ENCODE assay signal across 22 mouse cellular contexts in the genomic region with DNA sequence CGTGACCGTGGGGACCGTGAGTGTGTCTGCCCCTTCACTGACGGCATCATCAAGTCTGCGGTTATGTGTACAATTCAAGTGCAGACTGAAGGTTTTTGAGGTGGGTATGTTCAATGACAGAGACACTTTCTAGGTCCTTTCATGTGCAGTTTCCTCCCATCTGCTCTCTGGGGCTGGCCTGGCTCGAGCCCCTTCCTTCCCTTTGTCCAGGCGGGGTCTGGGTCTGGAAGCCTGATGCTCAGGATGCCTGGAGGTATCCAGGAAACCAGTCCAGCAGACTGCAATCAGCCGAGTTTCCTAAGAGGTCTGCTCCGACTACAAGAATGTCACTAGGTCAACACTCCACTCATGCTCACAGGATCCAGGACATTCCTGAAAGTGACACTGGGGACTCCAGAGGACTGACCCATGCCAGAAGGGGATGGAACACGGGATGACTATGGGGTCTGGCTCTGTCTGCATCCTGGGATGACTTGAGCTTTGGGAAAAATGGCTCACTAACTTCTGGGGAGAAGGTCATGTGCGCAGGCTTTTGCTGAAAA. TPM values are rescaled to one million over a fixed set of nuclear protein-coding genes. Genes with fewer than 3 reads are reported as not detected.
DNase-seq lines count a peak whose midpoint lies in the region; ATAC-seq and TF ChIP-seq lines count a peak whose summit lies in the region.
"Had no signal": no experiment of that assay in that cellular context is flagged by ENCODE, and none has a peak within 500 bp of the region (broad histone marks: within the 10 kb centered on the region; RNA-seq: fewer than 3 reads in every experiment).

No protein-coding gene starts in this region.

- H3K9ac ChIP-seq in hindbrain, postnatal 0 days (replicated peaks; ENCODE audit: low read length), result no peak overlapping the region
- H3K9ac ChIP-seq in hindbrain, embryonic 11.5 days (ENCODE audit: low read depth, low read length), result no peak overlapping the region
- H3K9ac ChIP-seq in midbrain, embryonic 11.5 days (ENCODE audit: low read length), result no peak overlapping the region
- H3K9ac ChIP-seq in midbrain, embryonic 16.5 days (ENCODE audit: low read depth, low read length), result no peak overlapping the region
- H3K9ac ChIP-seq: forebrain, embryonic 15.5 days; hindbrain, embryonic 14.5 days had no signal

- intact Hi-C loops in heart, postnatal 25 days (cut with DNase I), result no loop called here

- ATAC-seq in hindbrain, postnatal 0 days, result 0 out of 2 replicates have a peak, but pooled peaks have one; percentile 27
- no peak for ATAC-seq in hindbrain, embryonic 11.5 days (ENCODE audit: low FRiP score)
- 0 out of 2 replicates have a peak, but pooled peaks have one; percentile 40 for ATAC-seq in midbrain, embryonic 11.5 days (ENCODE audit: low FRiP score)
- no peak for ATAC-seq in midbrain, embryonic 16.5 days
- ATAC-seq: CD4-positive, CD25-positive, alpha-beta regulatory T cell, adult 4 months; forebrain, embryonic 15.5 days; intestine, embryonic 16.5 days had no signal

- H3K9me3 ChIP-seq in hindbrain, postnatal 0 days (ENCODE audit: low read length), result no peaks in the 10 kb centered on the region
- H3K9me3 ChIP-seq in hindbrain, embryonic 11.5 days (ENCODE audit: control insufficient read depth, low read length), result no peaks in the 10 kb centered on the region
- H3K9me3 ChIP-seq in midbrain, embryonic 11.5 days (ENCODE audit: control insufficient read depth, low read length), result no peaks in the 10 kb centered on the region
- H3K9me3 ChIP-seq in midbrain, embryonic 16.5 days (replicated peaks; ENCODE audit: control insufficient read depth, low read length, poor library complexity, severe bottlenecking), result no peaks in the 10 kb centered on the region
- H3K9me3 ChIP-seq: forebrain, embryonic 15.5 days; G1E had no signal

- no peak for TF ChIP-seq CTCF in hindbrain, postnatal 0 days (IDR thresholded peaks at IDR 0.05; ENCODE audit: low read depth)

- DNase-seq in embryo, embryonic 10 days (ENCODE audit: low spot score), result peak; percentile 21
- no peak for DNase-seq in embryo, embryonic 11 days
- DNase-seq in heart, adult 11 months, result peak; percentile 87
- no peak for DNase-seq in heart, postnatal 25 days (ENCODE audit: low spot score)
- no peak for DNase-seq in hindbrain, postnatal 0 days (ENCODE audit: low spot score)
- DNase-seq in hindbrain, embryonic 11.5 days (ENCODE audit: low spot score), result no peak
- no peak for DNase-seq in midbrain, embryonic 11.5 days (ENCODE audit: low spot score, missing footprints)
- DNase-seq: adrenal gland, adult 8-10 months; adrenal gland, postnatal 36 days; B cell, adult 2 months; cerebellum, adult 2 months; cerebellum, postnatal 10 days; gastrocnemius, postnatal 14 days; heart, postnatal 14 days had no signal

- H3K36me3 ChIP-seq in hindbrain, postnatal 0 days (ENCODE audit: insufficient read depth, low read length), result peaks cover 36% of the 10 kb centered on the region
- peaks cover 2% of the 10 kb centered on the region; the same call in 1 of the 2 replicates for H3K36me3 ChIP-seq in hindbrain, embryonic 11.5 days (ENCODE audit: control insufficient read depth, insufficient read depth, low read length)
- H3K36me3 ChIP-seq in midbrain, embryonic 11.5 days (ENCODE audit: control insufficient read depth, insufficient read depth, low read length), result 0 out of 2 replicates have a peak, but pooled peaks cover 8% of the 10 kb centered on the region
- H3K36me3 ChIP-seq in midbrain, embryonic 16.5 days (ENCODE audit: control insufficient read depth, insufficient read depth, low read length), result peaks cover 51% of the 10 kb centered on the region

- H3K27me3 ChIP-seq in hindbrain, postnatal 0 days (ENCODE audit: insufficient read depth, low read length), result no peaks in the 10 kb centered on the region
- H3K27me3 ChIP-seq in hindbrain, embryonic 11.5 days (ENCODE audit: control insufficient read depth, insufficient read depth, low read length), result no peaks in the 10 kb centered on the region
- no peaks in the 10 kb centered on the region for H3K27me3 ChIP-seq in midbrain, embryonic 11.5 days (ENCODE audit: control insufficient read depth, insufficient read depth, low read length)
- H3K27me3 ChIP-seq in midbrain, embryonic 16.5 days (ENCODE audit: control insufficient read depth, insufficient read depth, low read depth, low read length), result no peaks in the 10 kb centered on the region
- H3K27me3 ChIP-seq: forebrain, embryonic 15.5 days had no signal

- H3K4me3 ChIP-seq in hindbrain, postnatal 0 days (ENCODE audit: low read length), result no peak overlapping the region
- no peak overlapping the region for H3K4me3 ChIP-seq in hindbrain, embryonic 11.5 days (ENCODE audit: low read depth, low read length)
- H3K4me3 ChIP-seq in midbrain, embryonic 11.5 days (ENCODE audit: low read depth, low read length), result no peak overlapping the region
- no peak overlapping the region for H3K4me3 ChIP-seq in midbrain, embryonic 16.5 days (ENCODE audit: low read depth, low read length)
- H3K4me3 ChIP-seq: forebrain, embryonic 15.5 days had no signal

- H3K4me2 ChIP-seq in hindbrain, postnatal 0 days (ENCODE audit: low read depth, low read length), result no peak overlapping the region
- H3K4me2 ChIP-seq in hindbrain, embryonic 11.5 days (replicated peaks; ENCODE audit: low read depth, low read length), result no peak overlapping the region
- no peak overlapping the region for H3K4me2 ChIP-seq in midbrain, embryonic 11.5 days
- no peak overlapping the region for H3K4me2 ChIP-seq in midbrain, embryonic 16.5 days (ENCODE audit: low read length)
- H3K4me2 ChIP-seq: forebrain, embryonic 15.5 days; hindbrain, embryonic 14.5 days had no signal

- no peaks in the 10 kb centered on the region for H3K4me1 ChIP-seq in hindbrain, postnatal 0 days (ENCODE audit: insufficient read depth, low read length)
- H3K4me1 ChIP-seq in hindbrain, embryonic 11.5 days (replicated peaks; ENCODE audit: control insufficient read depth, insufficient read depth, low read length), result no peaks in the 10 kb centered on the region
- no peaks in the 10 kb centered on the region for H3K4me1 ChIP-seq in midbrain, embryonic 11.5 days (ENCODE audit: control insufficient read depth, insufficient read depth, low read length)
- no peaks in the 10 kb centered on the region for H3K4me1 ChIP-seq in midbrain, embryonic 16.5 days (ENCODE audit: control insufficient read depth, insufficient read depth, low read length)
- H3K4me1 ChIP-seq: forebrain, embryonic 15.5 days had no signal

- H3K27ac ChIP-seq in hindbrain, postnatal 0 days, result no peak overlapping the region
- no peak overlapping the region for H3K27ac ChIP-seq in hindbrain, embryonic 11.5 days (ENCODE audit: low read depth, low read length)
- H3K27ac ChIP-seq in midbrain, embryonic 11.5 days (ENCODE audit: low read depth, low read length), result no peak overlapping the region
- H3K27ac ChIP-seq in midbrain, embryonic 16.5 days (ENCODE audit: low read length), result no peak overlapping the region
- H3K27ac ChIP-seq: forebrain, embryonic 15.5 days; hindbrain, embryonic 14.5 days had no signal

- 66% methylated on average over 11 of the region's 11 CpGs for WGBS in hindbrain, postnatal 0 days
- 76% methylated on average over 11 of the region's 11 CpGs for WGBS in hindbrain, embryonic 11.5 days
- 74% methylated on average over 11 of the region's 11 CpGs for WGBS in midbrain, embryonic 11.5 days
- 83% methylated on average over 11 of the region's 11 CpGs for WGBS in midbrain, embryonic 16.5 days

RNA-seq across cellular contexts. Expression of a gene that starts 20.0 kb away (rescaled TPM):
- total RNA-seq in heart, postnatal 25 days (2021), result 100 to 1,000 TPM; 102 to 128 TPM
- total RNA-seq in hindbrain, postnatal 0 days (2014; rRNA removed), result 171 and 176 TPM in 2 replicates
- 244 and 249 TPM in 2 replicates for polyA plus RNA-seq in hindbrain, postnatal 0 days (2015; fragmentation: Nextera tagmentation; extraction: Ambion mirVana)
- 854 and 865 TPM in 2 replicates for polyA plus RNA-seq in hindbrain, embryonic 11.5 days (2014; fragmentation: Nextera tagmentation; extraction: Ambion mirVana)
- polyA plus RNA-seq in midbrain, embryonic 11.5 days (2014; fragmentation: Nextera tagmentation; extraction: Ambion mirVana), result 848 and 902 TPM in 2 replicates
- polyA plus RNA-seq in midbrain, embryonic 16.5 days (2015; fragmentation: Nextera tagmentation; extraction: Ambion mirVana), result 456 and 531 TPM in 2 replicates

RNA-seq across cellular contexts. Expression of a gene that starts 34.1 kb away (rescaled TPM):
- total RNA-seq in heart, postnatal 25 days (2021), result 10 to 100 TPM; 27.6 to 29.5 TPM
- 12.3 and 15.1 TPM in 2 replicates for total RNA-seq in hindbrain, postnatal 0 days (2014; rRNA removed)
- polyA plus RNA-seq in hindbrain, postnatal 0 days (2015; fragmentation: Nextera tagmentation; extraction: Ambion mirVana), result 17.6 and 19.8 TPM in 2 replicates
- 25.9 and 29.9 TPM in 2 replicates for polyA plus RNA-seq in hindbrain, embryonic 11.5 days (2014; fragmentation: Nextera tagmentation; extraction: Ambion mirVana)
- 24.7 and 27.3 TPM in 2 replicates for polyA plus RNA-seq in midbrain, embryonic 11.5 days (2014; fragmentation: Nextera tagmentation; extraction: Ambion mirVana)
- 30.6 and 31.5 TPM in 2 replicates for polyA plus RNA-seq in midbrain, embryonic 16.5 days (2015; fragmentation: Nextera tagmentation; extraction: Ambion mirVana)

RNA-seq across cellular contexts. Expression of a gene that starts 42.6 kb away (rescaled TPM):
- not detected for total RNA-seq in heart, postnatal 25 days (2021)
- total RNA-seq in hindbrain, postnatal 0 days (2014; rRNA removed), result 0.47 TPM in 1 of 2 replicates, not detected in the other
- 1.2 and 1.5 TPM in 2 replicates for polyA plus RNA-seq in hindbrain, postnatal 0 days (2015; fragmentation: Nextera tagmentation; extraction: Ambion mirVana)
- polyA plus RNA-seq in hindbrain, embryonic 11.5 days (2014; fragmentation: Nextera tagmentation; extraction: Ambion mirVana), result 0.22 and 0.51 TPM in 2 replicates
- not detected in 2 replicates for polyA plus RNA-seq in midbrain, embryonic 11.5 days (2014; fragmentation: Nextera tagmentation; extraction: Ambion mirVana)
- 1.3 and 1.7 TPM in 2 replicates for polyA plus RNA-seq in midbrain, embryonic 16.5 days (2015; fragmentation: Nextera tagmentation; extraction: Ambion mirVana)
- total RNA-seq: adrenal gland, adult 8-10 months; adrenal gland, postnatal 36 days; G1E; gastrocnemius, adult 18-20 months; gastrocnemius, postnatal 14 days; heart, postnatal 14 days had no signal
- polyA plus RNA-seq: CD4-positive, CD25-positive, alpha-beta regulatory T cell, adult 4 months; G1E; heart, embryonic 14.5 days had no signal

Comparison
In these comparisons a context has a peak if more than half of its experiments do, and no peak if none do; other contexts are left out.
1. DNase-seq: peak in embryo, embryonic 10 days (single experiment) and heart, adult 11 months (single experiment); none in embryo, embryonic 11 days (single experiment), heart, postnatal 25 days (single experiment), hindbrain, postnatal 0 days (single experiment), hindbrain, embryonic 11.5 days (single experiment) and midbrain, embryonic 11.5 days (single experiment).
2. ATAC-seq: peak in hindbrain, postnatal 0 days (single experiment) and midbrain, embryonic 11.5 days (single experiment); none in hindbrain, embryonic 11.5 days (single experiment) and midbrain, embryonic 16.5 days (single experiment).